Mouse (Mus musculus) spleen, embryonic (tissue): ENCODE results near the gene Dtnb.

Experiments
- CTCF ChIA-PET: fragments of 350-600 bp; sonication (Branson Sonifier 250); formaldehyde crosslinking; loops from one replicate; lab custom pipeline; 2022; lab: Charles Lee

Dtnb gene

DNA sequence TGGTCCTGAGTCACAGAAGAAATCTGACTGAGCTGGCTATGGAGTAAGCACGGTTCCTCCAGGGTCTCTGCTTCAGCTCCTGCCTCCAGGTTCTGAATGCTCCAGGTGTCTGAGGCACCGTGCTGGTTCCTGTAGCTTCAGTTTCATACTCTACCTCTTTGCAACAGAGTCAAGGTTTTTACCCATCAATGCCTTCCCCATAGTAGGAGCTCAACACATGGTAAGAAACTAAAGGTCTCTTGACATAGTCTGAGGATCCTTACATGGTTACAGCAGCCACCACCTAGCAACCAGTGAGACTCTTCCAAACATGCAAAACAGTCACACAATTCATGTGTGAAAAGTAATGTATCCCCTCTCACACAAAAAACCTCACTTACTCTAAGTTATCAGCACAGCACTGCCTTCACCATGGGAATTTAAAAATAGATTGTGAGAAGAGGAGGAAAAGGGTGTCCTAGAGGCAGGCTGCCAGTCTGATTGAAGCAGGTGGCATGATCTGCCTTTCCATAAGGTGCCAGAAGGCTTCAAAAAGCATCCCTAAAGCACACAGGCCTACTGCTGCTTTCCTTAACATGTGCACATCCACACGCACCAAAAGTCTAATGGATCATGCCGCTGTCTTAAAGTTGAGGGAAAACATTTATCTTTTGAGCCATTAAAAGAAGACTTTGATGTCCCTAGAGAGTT is 1.3 kb upstream of the Dtnb start:
- CTCF ChIA-PET, result no interaction called here

DNA sequence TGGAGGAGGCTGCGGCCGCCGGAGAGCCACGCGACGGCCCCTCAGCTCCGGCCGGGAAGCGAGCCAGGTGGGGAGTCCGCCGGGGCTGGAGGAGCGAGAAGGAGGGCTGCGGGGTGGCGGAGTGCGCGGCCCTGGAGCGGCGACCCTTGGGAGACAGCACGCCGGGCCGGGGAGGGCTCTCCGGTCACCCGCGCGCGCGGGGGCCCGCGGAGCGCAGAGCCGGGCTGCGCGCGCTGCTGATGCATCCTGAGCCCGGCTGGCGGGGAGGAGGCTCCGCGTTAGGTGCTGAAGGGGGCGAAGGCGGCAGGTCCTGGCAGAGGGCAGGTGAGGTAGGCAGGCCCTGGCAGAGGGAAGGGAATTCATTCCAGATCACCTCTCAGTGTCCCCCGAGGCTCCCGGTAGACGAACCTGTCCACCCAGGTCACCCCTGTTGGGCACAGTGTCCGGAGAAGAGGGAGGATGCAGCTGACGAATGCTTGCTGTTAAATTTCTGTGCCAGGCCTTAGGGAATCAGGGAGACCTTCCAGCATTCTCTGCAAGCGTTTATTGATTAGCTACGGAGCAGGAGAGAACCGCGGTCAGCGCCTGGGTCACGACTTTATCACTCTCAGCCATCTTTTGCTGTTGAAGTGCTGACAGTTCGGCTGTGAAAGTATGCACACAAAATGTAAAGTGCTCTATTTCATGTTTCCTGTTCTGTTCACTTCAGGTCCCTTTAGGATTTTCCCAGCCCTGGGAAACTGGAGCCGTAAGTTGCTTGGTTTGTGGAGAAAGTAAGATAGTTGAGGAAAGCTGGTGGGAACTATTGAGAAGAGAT is 608 bp downstream of the Dtnb start:
- CTCF ChIA-PET, result interaction anchor here (0.7 kb wide), 1 partner anchor 522 kb away, joined by 3 read pairs; no protein-coding TSS in a partner anchor

DNA sequence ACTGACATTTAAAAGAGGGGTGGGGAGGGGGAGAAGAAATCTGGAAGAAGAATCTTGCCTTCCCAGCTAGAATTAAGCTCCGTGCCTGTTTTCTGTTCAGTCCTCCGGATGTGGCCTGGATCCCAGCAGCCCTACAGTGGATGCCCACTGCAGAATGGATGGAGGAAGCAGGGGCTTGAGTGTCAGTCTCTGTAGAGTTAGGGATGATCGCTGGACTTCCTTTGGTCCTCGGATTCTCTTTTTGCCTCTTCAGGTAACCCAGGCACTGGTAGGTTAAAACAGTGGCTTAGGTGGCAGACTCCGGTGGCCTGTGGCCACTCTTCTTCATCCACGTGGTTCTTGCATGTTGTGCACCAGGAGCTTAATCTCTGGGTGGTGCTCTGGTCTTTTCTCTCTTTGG is 1.2 kb downstream of the Dtnb start:
- CTCF ChIA-PET, result interaction anchor here (0.7 kb wide), 1 partner anchor 522 kb away, joined by 3 read pairs; no protein-coding TSS in a partner anchor

DNA sequence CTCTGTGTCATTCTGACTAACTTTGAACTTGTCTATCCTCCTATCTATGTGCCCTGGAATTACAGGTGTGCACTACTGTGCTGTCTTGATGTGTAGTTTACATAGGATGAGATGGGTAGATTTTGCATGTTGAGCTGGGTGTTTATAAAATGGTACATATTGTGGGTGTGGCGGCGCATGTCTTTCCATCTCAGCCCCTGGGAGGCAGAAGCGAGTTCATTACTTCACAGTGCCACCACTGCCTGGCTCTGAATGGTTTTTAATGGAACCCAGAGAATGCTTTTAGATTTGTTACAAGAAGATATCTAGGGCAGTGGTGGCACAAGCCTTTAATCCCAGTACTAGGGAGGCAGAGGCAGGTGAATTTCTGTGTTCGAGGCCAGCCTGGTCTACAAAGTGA is 2.5 kb downstream of the Dtnb start:
- CTCF ChIA-PET, result interaction anchor here (0.7 kb wide), 2 partner anchors 67 to 559 kb away, joined by 3 to 4 read pairs; no protein-coding TSS in a partner anchor

DNA sequence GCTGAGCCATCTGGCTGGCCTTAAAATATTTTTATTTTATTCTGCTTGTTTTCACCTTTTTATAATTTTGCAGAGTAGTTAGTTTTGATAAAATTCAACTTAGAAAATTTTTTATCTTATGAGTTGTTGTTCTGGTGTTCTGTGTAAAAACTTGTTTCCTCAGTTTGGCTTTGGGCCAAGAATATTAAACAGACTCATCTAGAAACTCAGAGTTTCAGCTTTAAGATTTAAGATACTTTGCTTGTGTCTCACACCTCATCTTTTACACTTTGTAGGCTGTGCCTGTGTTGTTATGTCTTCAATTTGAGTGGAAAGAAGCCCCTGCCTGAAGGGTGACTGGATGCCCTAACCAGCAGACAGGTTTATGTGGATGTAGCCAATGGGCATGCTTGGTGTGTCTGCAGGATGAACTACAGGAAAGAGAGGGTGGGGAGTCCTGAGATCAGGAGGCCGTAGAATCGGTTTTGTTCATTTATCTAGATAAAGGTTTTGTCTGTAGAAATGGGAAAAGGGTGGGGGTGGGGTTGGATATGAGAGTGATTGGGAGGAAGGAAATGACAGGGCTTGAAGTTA is 7.9 kb downstream of the Dtnb start:
- CTCF ChIA-PET, result no interaction called here

DNA sequence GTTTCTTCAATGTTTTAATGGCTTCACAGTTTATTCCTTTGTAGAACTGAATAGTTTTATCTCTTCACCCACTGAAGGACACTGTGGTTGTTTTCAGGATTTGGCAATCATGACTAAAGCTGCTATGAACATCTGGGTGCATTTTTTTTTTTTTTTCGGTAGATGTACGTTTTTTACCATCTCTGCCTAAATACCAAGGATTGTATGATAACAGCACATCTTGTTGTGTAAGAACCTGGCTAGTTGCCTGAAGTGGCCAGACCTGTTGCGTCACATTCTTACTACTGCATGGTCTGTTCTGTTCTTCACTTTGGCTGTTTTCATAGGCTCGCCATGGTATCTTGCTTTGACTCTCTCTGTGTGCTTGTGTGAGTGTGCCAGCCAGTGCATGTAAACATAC is 10.4 kb downstream of the Dtnb start:
- CTCF ChIA-PET, result no interaction called here

DNA sequence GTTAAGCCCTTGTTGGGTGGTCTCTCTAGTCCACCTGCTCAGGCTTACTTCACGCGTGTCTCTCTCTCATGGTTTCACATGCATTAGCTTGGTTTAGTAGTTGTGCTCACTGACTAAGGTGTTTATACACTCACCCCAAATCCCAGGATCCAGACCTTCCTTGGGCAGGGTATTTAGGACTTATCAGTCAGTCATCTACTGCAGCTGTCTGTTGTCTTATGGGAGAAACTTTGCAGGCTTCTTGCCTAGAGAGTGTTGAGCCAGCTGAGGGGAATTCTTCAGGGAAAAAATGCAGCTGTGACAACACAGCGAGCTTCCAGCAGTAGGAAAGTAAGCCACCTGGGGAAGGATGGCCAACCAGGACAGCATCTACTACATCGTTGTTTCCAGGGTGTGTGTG is 13.3 kb downstream of the Dtnb start:
- CTCF ChIA-PET, result no interaction called here

DNA sequence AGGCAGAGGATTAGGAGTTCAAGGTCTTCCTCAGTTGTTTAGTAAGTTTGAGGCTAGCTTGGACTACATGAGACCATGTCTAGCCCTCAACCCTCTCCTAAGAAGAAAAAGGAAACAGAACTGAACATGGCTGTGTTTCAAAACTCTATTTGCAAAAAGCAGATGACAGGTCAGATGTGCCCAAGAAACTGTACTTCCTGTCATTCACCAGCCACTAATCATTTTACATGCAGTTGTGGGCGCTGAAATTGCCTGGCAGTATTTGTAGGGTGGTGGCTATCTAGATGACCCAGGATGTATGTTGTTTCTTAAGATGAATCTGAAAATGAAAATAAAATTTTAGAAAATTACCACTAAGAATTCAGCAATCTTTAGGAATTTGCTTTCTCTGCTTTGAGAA is 14.8 kb downstream of the Dtnb start:
- CTCF ChIA-PET, result no interaction called here

DNA sequence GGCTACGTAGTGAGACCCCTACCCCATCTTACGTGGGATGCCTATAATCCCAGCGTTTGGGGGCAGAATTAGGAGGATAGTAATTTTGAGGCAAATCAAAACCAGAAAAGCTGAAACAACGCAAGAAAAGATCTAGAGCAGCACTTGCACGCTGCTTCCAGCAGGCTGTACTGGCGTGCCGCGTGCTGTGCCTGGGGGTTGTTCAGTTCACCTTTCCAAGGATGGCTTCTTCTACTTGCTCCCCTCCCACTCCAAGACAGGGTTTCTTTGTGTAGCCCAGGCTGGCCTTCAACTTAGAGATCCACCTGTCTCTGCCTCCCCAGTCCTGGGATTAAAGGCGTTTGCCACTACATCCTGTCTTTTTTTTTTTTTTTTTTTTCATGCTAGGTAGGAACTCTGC is 17.9 kb downstream of the Dtnb start:
- CTCF ChIA-PET, result interaction anchor here (0.6 kb wide), 1 partner anchor 106 kb away, joined by 3 read pairs; no protein-coding TSS in a partner anchor

DNA sequence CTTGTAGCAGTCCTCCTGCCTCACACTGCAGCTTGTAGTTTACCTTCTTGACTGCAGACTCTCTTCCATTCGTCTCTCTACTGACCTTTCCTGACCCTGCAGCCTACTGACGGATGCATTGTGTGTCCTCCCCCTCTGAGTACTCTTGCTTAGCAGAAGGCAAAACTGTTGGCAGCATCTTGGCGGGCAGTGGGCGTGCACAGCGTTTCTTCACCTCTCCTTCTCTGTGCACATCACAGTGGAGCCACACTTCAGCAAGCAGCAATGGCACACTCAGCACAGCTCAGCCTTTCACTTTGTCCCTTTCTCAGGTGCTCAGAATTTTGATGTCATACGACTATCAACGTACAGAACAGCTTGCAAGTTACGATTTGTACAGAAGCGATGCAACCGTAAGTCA is 19.4 kb downstream of the Dtnb start:
- CTCF ChIA-PET, result no interaction called here

DNA sequence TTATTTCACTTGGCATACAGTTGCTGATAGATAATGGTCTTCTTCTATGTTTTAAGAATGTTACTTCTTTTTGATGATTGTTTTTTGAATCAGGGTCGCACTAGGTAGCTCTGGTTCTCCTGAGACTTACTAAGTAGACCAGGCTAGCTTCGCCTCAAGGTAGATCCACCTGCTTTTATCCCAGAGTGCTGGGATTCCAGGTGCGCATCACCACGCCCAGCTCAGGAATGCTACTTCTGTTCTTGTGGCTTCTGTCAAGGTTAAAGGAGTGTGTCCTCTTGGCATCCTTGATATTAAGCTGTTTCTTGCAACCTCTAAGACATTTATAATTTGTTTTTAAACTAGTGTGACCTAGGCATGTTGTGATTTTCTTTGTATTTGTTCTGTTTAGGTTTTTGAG is 30.6 kb downstream of the Dtnb start:
- CTCF ChIA-PET, result no interaction called here

DNA sequence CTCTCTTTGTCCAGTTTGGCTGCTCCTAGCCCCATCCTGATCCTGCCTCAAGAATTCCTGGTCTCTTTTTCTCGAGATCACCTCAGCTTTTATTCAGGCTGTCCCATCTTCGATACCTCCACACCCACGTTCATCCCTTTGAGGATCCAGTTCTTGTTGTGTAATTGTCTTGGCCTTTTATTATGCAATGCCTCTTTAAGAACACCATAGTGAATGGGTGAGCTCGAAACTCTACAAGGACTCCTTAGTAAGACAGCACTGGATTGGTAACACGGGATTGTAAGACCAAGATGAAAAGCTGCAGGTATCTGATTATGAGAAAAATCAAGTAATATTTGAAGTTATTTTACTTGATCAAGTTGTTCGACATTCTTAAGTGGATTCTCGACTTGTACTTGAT is 34.0 kb downstream of the Dtnb start:
- CTCF ChIA-PET, result no interaction called here

DNA sequence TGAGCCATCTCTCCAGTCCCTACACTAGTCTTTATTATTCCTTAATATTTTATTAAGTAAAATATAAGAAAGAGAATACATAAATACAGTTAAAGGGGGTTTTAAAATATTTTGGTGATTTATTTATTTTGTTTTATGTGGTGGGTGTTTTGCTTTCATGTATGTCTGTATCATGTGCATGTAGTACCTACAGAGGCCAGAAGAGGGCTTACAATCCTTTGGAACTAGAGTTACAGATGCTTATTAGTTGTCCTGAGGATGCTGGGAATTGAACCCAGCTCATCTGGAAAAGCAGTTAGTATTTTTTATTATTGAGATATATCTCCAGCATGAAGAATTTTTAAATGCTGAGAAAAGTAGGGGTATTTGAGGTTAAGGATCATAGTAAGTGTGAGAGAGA is 37.6 kb downstream of the Dtnb start:
- CTCF ChIA-PET, result interaction anchor here (0.6 kb wide), 1 partner anchor 64 kb away, joined by 4 read pairs; no protein-coding TSS in a partner anchor

DNA sequence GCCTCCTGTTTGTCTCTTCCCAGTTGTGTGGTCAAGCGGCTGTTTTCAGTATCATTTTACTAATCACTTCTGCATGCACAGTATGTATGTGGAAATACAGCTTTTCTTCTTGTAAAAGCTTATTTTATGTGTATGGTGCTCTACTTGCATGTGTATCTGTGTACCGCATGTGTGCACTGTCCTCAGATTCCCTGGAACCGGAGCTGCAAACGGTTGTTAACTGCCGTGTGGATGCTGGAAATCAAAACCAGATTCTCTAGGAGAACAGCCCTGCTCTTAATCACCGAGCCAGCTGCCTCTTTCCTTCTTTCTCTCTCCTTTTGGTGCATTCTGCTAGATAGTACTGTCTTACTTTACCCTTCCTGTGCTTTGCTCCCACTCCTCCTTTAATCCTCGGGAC is 39.7 kb downstream of the Dtnb start:
- CTCF ChIA-PET, result no interaction called here

DNA sequence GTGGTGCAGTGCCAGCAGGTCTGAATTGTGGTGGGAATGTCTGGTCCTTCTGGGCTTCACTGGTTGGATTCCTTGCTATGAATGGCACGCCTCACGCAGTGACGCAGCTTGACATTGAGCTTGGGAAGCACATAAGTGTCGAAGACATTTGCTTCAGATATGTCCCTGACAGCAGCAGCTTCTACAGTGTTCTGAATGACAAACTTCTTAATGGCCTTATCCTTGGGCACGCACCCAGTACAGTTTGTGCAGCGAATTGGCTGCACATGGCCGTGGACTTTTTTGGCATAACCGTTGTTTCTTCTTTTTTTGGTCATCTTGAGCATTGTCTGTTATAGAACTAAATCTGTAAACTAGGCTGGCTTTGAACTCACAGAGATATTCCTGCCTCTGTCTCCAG is 42.9 kb downstream of the Dtnb start:
- CTCF ChIA-PET, result no interaction called here

DNA sequence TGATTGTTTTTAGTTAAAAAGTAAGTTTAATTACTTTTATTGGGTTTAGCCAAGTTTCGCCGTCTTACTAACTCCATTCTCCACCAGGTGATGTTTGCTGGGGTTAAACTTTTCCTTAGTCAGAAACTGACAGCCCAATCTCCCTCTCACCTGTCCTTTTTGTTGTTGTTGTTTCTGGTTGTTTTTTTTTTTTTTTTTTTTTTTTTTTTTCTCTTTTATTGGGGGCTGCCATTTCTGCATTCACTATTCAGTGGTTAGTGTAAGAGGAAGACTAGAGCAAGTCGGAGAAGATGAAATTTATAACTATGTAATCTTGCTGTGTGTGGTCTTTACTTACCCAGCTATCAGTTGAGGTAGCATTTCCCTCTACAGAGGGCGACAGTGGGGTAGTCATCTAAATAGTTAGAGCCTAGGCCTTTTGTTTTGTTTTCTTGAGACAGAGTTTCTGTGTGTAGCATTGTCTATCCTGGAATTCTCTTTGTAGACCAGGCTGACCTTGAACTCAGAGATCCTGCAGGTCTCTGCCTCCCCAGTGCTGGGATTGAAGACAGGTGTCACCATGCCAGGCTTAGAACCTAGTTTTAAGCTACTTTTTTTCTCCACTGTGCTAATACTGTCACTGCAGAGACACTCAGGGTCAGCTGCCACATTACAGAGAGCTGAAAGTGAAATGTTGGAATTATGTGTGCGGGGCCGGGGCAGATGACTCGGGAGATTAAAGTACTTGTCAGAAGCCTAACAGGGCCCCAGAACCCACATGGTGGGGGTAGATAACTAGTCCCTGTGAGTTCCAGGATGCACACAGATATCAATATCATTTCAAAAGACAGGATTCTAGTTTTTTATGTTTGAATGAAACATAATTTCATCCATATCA is 46.2 kb downstream of the Dtnb start:
- CTCF ChIA-PET, result no interaction called here

DNA sequence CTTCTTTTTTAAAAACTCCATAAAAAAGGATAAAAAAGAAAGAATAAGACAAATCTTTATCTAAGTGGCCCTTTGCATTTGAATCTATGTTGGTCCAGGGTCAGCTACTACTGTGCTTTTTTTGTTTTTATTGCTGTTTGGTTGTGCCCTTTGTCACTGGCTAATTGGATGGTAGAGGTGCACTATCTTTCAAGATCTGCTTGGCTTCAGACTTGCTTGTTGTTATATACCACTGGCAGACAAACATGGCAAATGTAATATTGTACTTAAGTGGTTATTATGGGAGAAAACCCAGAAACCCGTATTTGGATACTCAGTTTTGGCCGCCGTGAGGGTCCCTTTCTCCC is 46.8 kb downstream of the Dtnb start:
- CTCF ChIA-PET, result no interaction called here

DNA sequence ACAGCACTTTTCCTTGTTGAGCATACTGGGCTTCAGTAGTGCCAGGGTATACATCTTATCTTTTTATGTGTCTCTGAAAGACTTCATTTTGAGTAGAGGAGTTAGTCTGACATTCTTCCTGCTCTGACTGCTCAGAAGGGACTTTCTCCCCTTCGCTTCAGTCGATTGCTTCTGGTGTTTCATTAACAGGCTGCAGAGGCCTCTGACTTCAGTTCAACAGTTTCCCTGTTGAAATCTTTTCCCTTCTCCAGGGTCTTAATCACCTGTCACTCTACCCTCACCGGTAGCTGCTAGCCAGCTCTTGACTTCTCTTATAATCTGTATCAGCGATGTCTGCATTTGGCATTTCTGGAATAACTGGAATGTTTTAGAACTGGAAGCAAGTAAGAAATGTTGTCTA is 54.7 kb downstream of the Dtnb start:
- CTCF ChIA-PET, result interaction anchor here (0.5 kb wide), 1 partner anchor 244 kb away, joined by 3 read pairs; no protein-coding TSS in a partner anchor

DNA sequence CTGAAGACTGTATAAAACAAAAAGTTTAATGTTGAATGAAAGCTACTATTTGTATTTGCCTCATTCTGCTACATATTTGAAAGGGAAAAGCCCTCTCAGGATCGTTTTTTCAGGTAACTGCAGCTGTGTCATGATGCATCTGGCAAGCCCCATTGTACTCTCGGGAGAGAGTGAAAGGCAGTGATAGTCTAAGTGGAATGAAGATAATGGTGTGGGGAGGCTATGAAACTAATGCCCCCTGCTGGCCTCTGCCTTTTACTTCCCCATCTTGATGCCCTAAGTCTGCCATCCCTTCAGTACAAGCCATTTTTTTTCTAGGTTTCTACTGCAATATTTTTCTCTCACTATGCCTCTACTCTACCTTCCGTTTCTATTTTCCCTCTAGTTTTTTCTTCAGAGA is 69.8 kb downstream of the Dtnb start:
- CTCF ChIA-PET, result interaction anchor here (0.5 kb wide), 1 partner anchor 67 kb away, joined by 3 read pairs; no protein-coding TSS in a partner anchor

DNA sequence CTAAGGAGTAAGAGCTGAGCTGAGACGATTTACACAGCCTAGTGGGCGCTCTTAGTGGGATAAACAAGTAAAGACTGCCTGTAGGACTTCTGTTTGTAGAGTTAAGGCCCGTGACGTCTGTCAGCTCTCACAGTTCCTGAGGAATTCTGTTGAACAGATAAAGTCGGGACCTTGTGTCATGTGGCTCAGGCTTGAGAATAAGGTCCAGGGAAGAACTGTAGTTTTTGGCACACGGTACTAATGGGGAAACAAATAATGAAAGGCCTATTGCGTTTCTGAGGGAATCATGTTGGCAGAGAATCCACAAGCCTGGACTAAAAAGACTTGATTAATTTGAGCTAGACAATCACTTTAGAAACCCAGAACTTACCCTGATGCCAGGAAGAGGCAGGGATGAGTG is 84.6 kb downstream of the Dtnb start:
- CTCF ChIA-PET, result no interaction called here

DNA sequence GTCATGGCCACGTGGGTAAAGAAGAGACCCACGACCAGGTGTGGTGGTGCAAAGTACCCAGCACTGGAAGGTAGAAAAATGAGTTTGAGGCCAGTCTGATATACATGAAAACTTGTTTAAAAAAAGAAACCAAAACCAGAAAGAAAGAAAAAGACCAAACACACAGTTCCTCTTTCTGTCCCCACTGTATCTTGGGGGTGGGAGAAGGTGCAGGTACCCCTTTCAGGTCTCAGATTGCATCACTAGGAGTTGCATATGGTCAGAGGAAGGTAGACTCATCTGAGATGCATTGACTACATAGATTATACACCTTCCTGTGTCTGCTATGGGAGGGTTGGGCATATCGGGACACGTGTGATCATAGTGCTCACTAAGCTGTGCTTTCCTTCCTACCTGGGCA is 85.1 kb downstream of the Dtnb start:
- CTCF ChIA-PET, result no interaction called here
